Mouse (Mus musculus) cerebellum, postnatal 10 days (tissue): ENCODE measurements around the gene Smg8.

Experiments
- DNase-seq, 2 experiments: peaks; one replicate each; pipeline ENCODE4 v3.0.0; 2021; ENCODE audit warnings: mixed read lengths in 2 of 2

Smg8 gene

DNA sequence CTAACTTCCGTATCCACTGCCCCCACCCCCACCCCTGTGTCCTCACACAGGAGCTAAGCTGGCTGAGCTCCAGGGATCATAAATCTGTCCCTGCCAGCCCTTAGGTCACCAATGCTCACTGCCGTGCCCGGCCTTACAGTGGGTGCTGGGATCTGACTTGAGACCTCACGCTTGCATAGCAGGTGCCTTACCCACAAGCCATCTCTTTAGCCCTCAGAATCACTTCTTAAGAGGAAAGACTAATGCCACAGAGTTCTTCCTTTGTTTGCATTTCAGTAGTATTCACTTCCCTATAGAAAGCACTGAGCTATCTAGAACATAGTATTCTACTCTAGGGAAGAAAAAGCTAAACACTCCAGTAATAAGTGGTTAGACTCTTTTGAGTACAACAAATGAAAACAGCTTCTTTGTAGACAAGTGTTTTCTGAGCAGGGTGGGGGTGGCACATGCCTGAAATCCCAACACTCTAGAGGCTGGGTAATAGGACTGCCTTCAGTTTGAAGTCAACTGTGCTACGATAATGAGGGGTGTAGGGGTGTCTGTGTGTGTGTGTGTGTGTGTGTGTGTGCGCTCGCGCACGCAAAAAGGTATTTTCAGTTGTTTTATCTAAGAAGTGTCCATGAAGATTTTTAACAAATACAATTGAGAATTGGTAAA lies 47.1 kb downstream of the Smg8 start:
- DNase-seq: no peak

- DNase-seq: no peak
These were observed 50.4 kb downstream of the Smg8 start for GRCm38 (mm10) chr11:87036180-87036579.

DNA sequence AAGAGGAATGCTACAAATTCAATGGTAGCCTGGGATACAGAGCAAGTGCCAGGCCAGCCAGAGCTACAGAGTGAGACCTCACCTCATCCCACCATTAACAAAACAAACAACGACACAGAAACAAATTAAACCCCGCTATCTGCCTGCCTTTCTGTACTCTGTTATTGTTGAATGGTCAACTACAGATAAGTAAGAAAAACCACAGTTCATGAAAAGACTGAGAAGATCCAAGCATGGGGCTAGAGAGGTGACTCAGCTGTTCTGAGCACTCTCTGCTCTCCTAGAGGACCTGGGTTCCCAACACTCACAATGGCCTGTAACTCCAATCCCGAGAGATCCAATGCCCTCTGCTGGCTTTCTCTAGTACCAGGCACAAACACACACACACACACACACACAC lies 58.4 kb downstream of the Smg8 start:
- no peak for DNase-seq
